Mouse (Mus musculus): ENCODE results near the gene Tma7. TPM values are rescaled to one million over a fixed set of nuclear protein-coding genes. Genes with fewer than 3 reads are reported as not detected.

The Tma7 gene
- polyA plus RNA-seq, 1 experiment from 2014 or later = 633 TPM

- no peaks in the 10 kb centered on the region for H3K36me3 ChIP-seq (ENCODE audit: control insufficient read depth, insufficient read depth, low read length)
- H3K9ac ChIP-seq (replicated peaks; ENCODE audit: low read depth, low read length) = no peak overlapping the region
- no peak overlapping the region for H3K27ac ChIP-seq (ENCODE audit: low read length)
- no peaks in the 10 kb centered on the region for H3K9me3 ChIP-seq (ENCODE audit: control insufficient read depth, low read depth, low read length)
- no peaks in the 10 kb centered on the region for H3K27me3 ChIP-seq (ENCODE audit: control insufficient read depth, insufficient read depth, low read length)
- H3K4me3 ChIP-seq (ENCODE audit: low read depth, low read length) = no peak overlapping the region
- H3K4me1 ChIP-seq (ENCODE audit: control insufficient read depth, insufficient read depth, low read length) = peaks cover 14% of the 10 kb centered on the region; the same call in 1 of the 2 replicates
- ATAC-seq (ENCODE audit: insufficient number of reproducible peaks, insufficient read depth, low FRiP score, low read depth) = no peak
- 80% methylated on average over 8 of the region's 8 CpGs for WGBS
- peak overlapping the region; percentile 18; the same call in 1 of the 2 replicates for H3K4me2 ChIP-seq (replicated peaks; ENCODE audit: low read depth, low read length)
Measured at GRCm38 (mm10) chr9:109040216-109040615, 42.2 kb downstream of the Tma7 start.

- Histone ChIP-seq H3K9me3 (ENCODE audit: control insufficient read depth, low read depth, low read length) (no peaks in the 10 kb centered on the region), H3K36me3 (ENCODE audit: control insufficient read depth, insufficient read depth, low read length) (no peaks in the 10 kb centered on the region), H3K9ac (replicated peaks; ENCODE audit: low read depth, low read length) (no peak overlapping the region), H3K4me1 (ENCODE audit: control insufficient read depth, insufficient read depth, low read length) (peaks cover 14% of the 10 kb centered on the region; the same call in 1 of the 2 replicates), H3K27ac (ENCODE audit: low read length) (no peak overlapping the region), H3K4me2 (replicated peaks; ENCODE audit: low read depth, low read length) (peak overlapping the region; percentile 75), H3K4me3 (ENCODE audit: low read depth, low read length) (no peak overlapping the region), H3K27me3 (ENCODE audit: control insufficient read depth, insufficient read depth, low read length) (no peaks in the 10 kb centered on the region)
- 76% methylated on average over 4 of the region's 4 CpGs for WGBS
- no peak for ATAC-seq (ENCODE audit: insufficient number of reproducible peaks, insufficient read depth, low FRiP score, low read depth)
Measured at GRCm38 (mm10) chr9:109039681-109040080, 42.7 kb downstream of the Tma7 start.

GRCm38 (mm10) chr9:109038901-109039364 is 43.5 kb downstream of the Tma7 start:
- peak overlapping the region; percentile 51 for H3K9ac ChIP-seq (replicated peaks; ENCODE audit: low read depth, low read length)
- H3K4me2 ChIP-seq (replicated peaks; ENCODE audit: low read depth, low read length) = peak overlapping the region; percentile 75
- no peaks in the 10 kb centered on the region for H3K9me3 ChIP-seq (ENCODE audit: control insufficient read depth, low read depth, low read length)
- H3K27me3 ChIP-seq (ENCODE audit: control insufficient read depth, insufficient read depth, low read length) = no peaks in the 10 kb centered on the region
- peaks cover 14% of the 10 kb centered on the region; the same call in 1 of the 2 replicates for H3K4me1 ChIP-seq (ENCODE audit: control insufficient read depth, insufficient read depth, low read length)
- H3K36me3 ChIP-seq (ENCODE audit: control insufficient read depth, insufficient read depth, low read length) = no peaks in the 10 kb centered on the region
- 20% methylated on average over 8 of the region's 8 CpGs for WGBS
- peak overlapping the region; percentile 76 for H3K4me3 ChIP-seq (ENCODE audit: low read depth, low read length)
- peak overlapping the region; percentile 74 for H3K27ac ChIP-seq (ENCODE audit: low read length)
- ATAC-seq (ENCODE audit: insufficient number of reproducible peaks, insufficient read depth, low FRiP score, low read depth) = peak; percentile 26; the same call in 1 of the 2 replicates

- Histone ChIP-seq H3K4me1 (ENCODE audit: control insufficient read depth, insufficient read depth, low read length) (peaks cover 14% of the 10 kb centered on the region; the same call in 1 of the 2 replicates), H3K36me3 (ENCODE audit: control insufficient read depth, insufficient read depth, low read length) (no peaks in the 10 kb centered on the region), H3K4me2 (replicated peaks; ENCODE audit: low read depth, low read length) (peak within 1 kb of the TSS; percentile 75), H3K9ac (replicated peaks; ENCODE audit: low read depth, low read length) (peak within 1 kb of the TSS; percentile 51), H3K9me3 (ENCODE audit: control insufficient read depth, low read depth, low read length) (no peaks in the 10 kb centered on the region), H3K27me3 (ENCODE audit: control insufficient read depth, insufficient read depth, low read length) (no peaks in the 10 kb centered on the region), H3K4me3 (ENCODE audit: low read depth, low read length) (peak within 1 kb of the TSS; percentile 76), H3K27ac (ENCODE audit: low read length) (peak within 1 kb of the TSS; percentile 74)
- WGBS = under 1% methylated on average over 39 of the region's 40 CpGs
- peak; percentile 83 for ATAC-seq (ENCODE audit: insufficient number of reproducible peaks, insufficient read depth, low FRiP score, low read depth)
Measured at GRCm38 (mm10) chr9:109038086-109038895, 44.1 kb downstream of the Tma7 start, which contains the start of gene Shisa5. Gene Shisa5, plus strand, starts transcription at chr9:109038565.

GRCm38 (mm10) chr9:109032435-109032834 is 50.0 kb downstream of the Tma7 start:
- no peak overlapping the region for H3K9ac ChIP-seq (replicated peaks; ENCODE audit: low read depth, low read length)
- no peak overlapping the region for H3K27ac ChIP-seq (ENCODE audit: low read length)
- H3K4me1 ChIP-seq (ENCODE audit: control insufficient read depth, insufficient read depth, low read length) = no peaks in the 10 kb centered on the region
- H3K4me3 ChIP-seq (ENCODE audit: low read depth, low read length) = no peak overlapping the region
- H3K27me3 ChIP-seq (ENCODE audit: control insufficient read depth, insufficient read depth, low read length) = no peaks in the 10 kb centered on the region
- no peaks in the 10 kb centered on the region for H3K36me3 ChIP-seq (ENCODE audit: control insufficient read depth, insufficient read depth, low read length)
- no peak overlapping the region for H3K4me2 ChIP-seq (replicated peaks; ENCODE audit: low read depth, low read length)
- ATAC-seq (ENCODE audit: insufficient number of reproducible peaks, insufficient read depth, low FRiP score, low read depth) = no peak
- 88% methylated on average over 6 of the region's 6 CpGs for WGBS
- H3K9me3 ChIP-seq (ENCODE audit: control insufficient read depth, low read depth, low read length) = no peaks in the 10 kb centered on the region

GRCm38 (mm10) chr9:109031686-109032085 is 50.7 kb downstream of the Tma7 start:
- H3K9ac ChIP-seq (replicated peaks; ENCODE audit: low read depth, low read length) = no peak overlapping the region
- no peak for ATAC-seq (ENCODE audit: insufficient number of reproducible peaks, insufficient read depth, low FRiP score, low read depth)
- no peak overlapping the region for H3K4me2 ChIP-seq (replicated peaks; ENCODE audit: low read depth, low read length)
- H3K4me1 ChIP-seq (ENCODE audit: control insufficient read depth, insufficient read depth, low read length) = no peaks in the 10 kb centered on the region
- H3K4me3 ChIP-seq (ENCODE audit: low read depth, low read length) = no peak overlapping the region
- no peaks in the 10 kb centered on the region for H3K36me3 ChIP-seq (ENCODE audit: control insufficient read depth, insufficient read depth, low read length)
- WGBS = 77% methylated on average over 8 of the region's 8 CpGs
- H3K27ac ChIP-seq (ENCODE audit: low read length) = no peak overlapping the region
- H3K27me3 ChIP-seq (ENCODE audit: control insufficient read depth, insufficient read depth, low read length) = no peaks in the 10 kb centered on the region
- H3K9me3 ChIP-seq (ENCODE audit: control insufficient read depth, low read depth, low read length) = no peaks in the 10 kb centered on the region

- Histone ChIP-seq H3K27ac (ENCODE audit: low read length) (no peak overlapping the region), H3K4me1 (ENCODE audit: control insufficient read depth, insufficient read depth, low read length) (no peaks in the 10 kb centered on the region), H3K4me2 (replicated peaks; ENCODE audit: low read depth, low read length) (no peak overlapping the region), H3K9ac (replicated peaks; ENCODE audit: low read depth, low read length) (no peak overlapping the region), H3K9me3 (ENCODE audit: control insufficient read depth, low read depth, low read length) (no peaks in the 10 kb centered on the region), H3K36me3 (ENCODE audit: control insufficient read depth, insufficient read depth, low read length) (no peaks in the 10 kb centered on the region), H3K27me3 (ENCODE audit: control insufficient read depth, insufficient read depth, low read length) (no peaks in the 10 kb centered on the region), H3K4me3 (ENCODE audit: low read depth, low read length) (no peak overlapping the region)
- no peak for ATAC-seq (ENCODE audit: insufficient number of reproducible peaks, insufficient read depth, low FRiP score, low read depth)
- WGBS = 94% methylated on average over 7 of the region's 7 CpGs
Measured at GRCm38 (mm10) chr9:109031001-109031400, 51.4 kb downstream of the Tma7 start.

GRCm38 (mm10) chr9:109030312-109030711 is 52.1 kb downstream of the Tma7 start:
- 63% methylated on average over 3 of the region's 3 CpGs for WGBS
- Histone ChIP-seq H3K27me3 (ENCODE audit: control insufficient read depth, insufficient read depth, low read length) (no peaks in the 10 kb centered on the region), H3K9ac (replicated peaks; ENCODE audit: low read depth, low read length) (no peak overlapping the region), H3K27ac (ENCODE audit: low read length) (no peak overlapping the region), H3K4me1 (ENCODE audit: control insufficient read depth, insufficient read depth, low read length) (no peaks in the 10 kb centered on the region), H3K36me3 (ENCODE audit: control insufficient read depth, insufficient read depth, low read length) (no peaks in the 10 kb centered on the region), H3K9me3 (ENCODE audit: control insufficient read depth, low read depth, low read length) (no peaks in the 10 kb centered on the region), H3K4me3 (ENCODE audit: low read depth, low read length) (no peak overlapping the region), H3K4me2 (replicated peaks; ENCODE audit: low read depth, low read length) (no peak overlapping the region)
- ATAC-seq (ENCODE audit: insufficient number of reproducible peaks, insufficient read depth, low FRiP score, low read depth) = no peak
